Mouse (Mus musculus) liver, embryonic 13.5 days (tissue): ENCODE data around the gene Gsap. TPM values are rescaled to one million over a fixed set of nuclear protein-coding genes. Genes with fewer than 3 reads are reported as not detected.

Experiments used
- ATAC-seq: fragments of 200-750 bp; cut with Nextera tagmentation; 2 replicates; pipeline ENCODE4 v1.8.0; 2017; ENCODE audit warnings: low read depth, mild to moderate bottlenecking, moderate number of reproducible peaks, moderate library complexity
- DNase-seq: peaks from one replicate; pipeline ENCODE4 v3.0.0; 2022
- H3K27ac ChIP-seq: fragments of 300-500 bp; sonication (generic); 2 replicates; pipeline ENCODE4 v1.5.1; 2015; ENCODE audit warnings: moderate library complexity, mild to moderate bottlenecking, inconsistent platforms
- H3K27me3 ChIP-seq: fragments of 300-500 bp; sonication (generic); 2 replicates; pipeline ENCODE4 v1.6.1; 2015; ENCODE audit warnings: mild to moderate bottlenecking, inconsistent platforms
- H3K36me3 ChIP-seq: fragments of 300-500 bp; sonication (generic); 2 replicates; pipeline ENCODE4 v1.6.1; 2015; ENCODE audit warnings: mild to moderate bottlenecking, inconsistent platforms
- H3K4me1 ChIP-seq: fragments of 300-500 bp; sonication (generic); replicated peaks from 2 replicates; pipeline ENCODE4 v1.6.1; 2015; ENCODE audit warnings: inconsistent platforms
- H3K4me2 ChIP-seq: fragments of 300-500 bp; sonication (generic); 2 replicates; pipeline ENCODE4 v1.6.1; 2015; ENCODE audit warnings: inconsistent platforms, mild to moderate bottlenecking, moderate library complexity
- H3K4me3 ChIP-seq: fragments of 300-500 bp; sonication (generic); replicated peaks from 2 replicates; pipeline ENCODE4 v1.5.1; 2015; ENCODE audit warnings: mild to moderate bottlenecking, inconsistent platforms
- H3K9ac ChIP-seq: fragments of 300-500 bp; sonication (generic); 2 replicates; pipeline ENCODE4 v1.6.1; 2015; ENCODE audit warnings: mild to moderate bottlenecking, inconsistent platforms
- H3K9me3 ChIP-seq: fragments of 300-500 bp; sonication (generic); replicated peaks from 2 replicates; pipeline ENCODE4 v1.6.1; 2016; ENCODE audit warnings: inconsistent platforms
- WGBS: fragments of 180-500 bp; shearing (Covaris S2); methylation state at CpG from one replicate; pipeline ENCODE4 v1.1.7; 2015; ENCODE audit not compliant: insufficient replicate concordance; 5-methylcytosine and 5-hydroxymethylcytosine counted together
- polyA plus RNA-seq: library from polyadenylated mRNA; unstranded; fragments of >200 nt; fragmentation: Nextera tagmentation; extraction: Ambion mirVana; gene quantifications from 2 replicates; pipeline ENCODE4 v1.2.1, GENCODE M21; 2015

The Gsap gene
- polyA plus RNA-seq, 1 experiment from 2014 or later: 1.8 TPM

DNA sequence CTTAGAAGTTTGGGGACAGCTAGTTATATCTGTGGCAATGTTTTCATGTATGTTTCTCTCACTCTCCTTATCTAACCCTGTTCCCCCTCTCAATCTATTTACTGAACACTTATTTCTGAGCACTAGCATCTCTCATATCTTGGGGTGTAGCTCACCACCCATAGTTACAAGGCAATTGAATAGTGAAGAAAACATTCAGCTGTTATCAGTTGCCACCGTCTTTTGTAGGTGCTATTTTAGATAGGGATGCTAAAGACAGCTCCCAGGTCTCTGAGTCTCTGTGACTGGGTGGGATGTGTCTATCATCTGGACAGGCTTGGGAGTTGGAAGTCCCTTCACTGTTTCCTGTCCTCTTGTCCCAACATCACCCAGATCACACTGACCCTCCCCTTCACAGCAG lies 25.3 kb upstream of the Gsap start:
- no peak overlapping the region for H3K9ac ChIP-seq

DNA sequence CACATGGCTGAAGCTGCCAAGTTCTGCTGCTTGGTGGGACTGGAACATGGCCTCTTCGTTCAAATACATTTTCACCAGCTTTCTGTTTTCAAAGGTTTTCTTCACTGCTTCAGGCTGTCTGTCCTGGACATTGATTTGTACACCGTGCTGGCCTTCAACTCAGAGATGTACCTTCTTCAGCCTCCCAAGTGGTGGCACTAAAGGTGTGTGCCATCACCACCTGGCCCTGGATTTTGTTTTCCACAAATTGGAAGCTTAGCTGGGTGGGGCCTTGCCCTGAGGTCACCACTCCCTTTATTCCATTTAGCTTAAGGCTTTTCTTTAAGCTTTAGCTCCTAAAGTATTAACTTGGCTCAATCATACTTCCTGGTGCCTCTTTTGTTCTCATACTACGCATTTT lies 22.6 kb upstream of the Gsap start:
- DNase-seq (no peak), ATAC-seq (no peak)
- no peaks in the 10 kb centered on the region for H3K36me3 ChIP-seq
- 67% methylated on average over 3 of the region's 3 CpGs for WGBS
- no peak overlapping the region for H3K27ac ChIP-seq
- no peak overlapping the region for H3K9ac ChIP-seq
- H3K27me3 ChIP-seq: no peaks in the 10 kb centered on the region
- H3K9me3 ChIP-seq: no peaks in the 10 kb centered on the region
- no peak overlapping the region for H3K4me2 ChIP-seq
- H3K4me1 ChIP-seq: peaks cover 19% of the 10 kb centered on the region
- H3K4me3 ChIP-seq: no peak overlapping the region

More for the DNA sequence above, 25.3 kb upstream of the Gsap start:
- DNase-seq (peak; percentile 20), ATAC-seq (peak; percentile 84)
- no peak overlapping the region for H3K4me2 ChIP-seq
- peaks cover 19% of the 10 kb centered on the region for H3K4me1 ChIP-seq
- H3K36me3 ChIP-seq: no peaks in the 10 kb centered on the region
- H3K4me3 ChIP-seq: no peak overlapping the region
- no peaks in the 10 kb centered on the region for H3K9me3 ChIP-seq
- 20% methylated on average over 1 of the region's 1 CpGs for WGBS
- H3K27ac ChIP-seq: no peak overlapping the region
- H3K27me3 ChIP-seq: no peaks in the 10 kb centered on the region

DNA sequence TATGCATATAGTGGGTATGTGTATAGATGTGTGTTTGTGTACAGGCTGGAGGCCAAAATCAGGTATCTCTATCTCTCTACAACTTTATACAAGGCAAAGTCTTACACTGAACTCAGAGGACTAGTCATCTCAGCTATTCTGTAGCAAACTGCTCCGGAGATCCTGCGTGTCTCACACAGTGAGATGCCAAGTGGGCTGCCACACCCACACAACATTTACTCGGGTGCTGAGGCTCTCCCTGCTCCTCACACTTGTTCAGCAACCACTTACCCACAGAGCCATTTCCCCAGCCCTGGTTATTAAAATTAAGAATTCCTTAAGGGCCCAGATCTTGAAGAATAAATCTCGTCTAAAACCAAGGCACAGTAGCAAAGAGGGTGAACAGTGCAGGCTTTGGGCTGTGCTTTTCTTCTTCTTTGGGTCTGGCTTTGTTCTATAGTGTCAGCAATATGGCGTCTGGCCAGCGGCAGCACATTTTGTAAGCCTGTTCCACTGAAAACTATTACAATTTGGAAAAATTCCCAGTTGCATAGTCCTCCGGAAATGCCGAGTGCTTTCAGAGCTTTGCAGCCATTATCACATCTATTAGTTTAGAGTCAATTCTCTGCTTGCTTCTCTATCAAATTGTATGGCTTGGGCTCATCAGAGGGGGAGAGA lies 17.2 kb upstream of the Gsap start:
- DNase-seq: no peak
- Histone ChIP-seq H3K4me2 (no peak overlapping the region), H3K4me3 (no peak overlapping the region), H3K9ac (no peak overlapping the region), H3K4me1 (no peaks in the 10 kb centered on the region), H3K36me3 (no peaks in the 10 kb centered on the region), H3K9me3 (no peaks in the 10 kb centered on the region), H3K27me3 (no peaks in the 10 kb centered on the region), H3K27ac (no peak overlapping the region)
- ATAC-seq: no peak
- WGBS: 69% methylated on average over 8 of the region's 8 CpGs

DNA sequence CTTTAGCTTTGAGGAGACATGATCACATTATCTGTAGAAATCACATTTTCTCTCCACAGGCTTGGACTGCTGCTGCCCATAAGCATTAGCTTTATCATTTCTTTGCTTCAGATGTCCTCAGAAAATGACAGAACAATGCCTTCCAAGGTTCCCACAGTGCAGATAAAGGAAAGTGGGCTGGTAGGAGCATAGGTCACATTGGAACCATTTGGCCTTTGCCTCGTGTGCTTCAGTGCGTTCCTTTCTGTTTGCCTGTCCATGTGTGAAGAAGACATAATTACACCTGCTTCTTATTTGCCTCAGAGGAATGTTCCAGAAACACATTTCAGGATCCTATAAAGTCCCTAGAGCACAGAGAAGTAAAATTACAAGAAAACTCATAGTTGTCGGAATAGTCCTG lies 16.7 kb upstream of the Gsap start:
- no peak overlapping the region for H3K9ac ChIP-seq
- no peak overlapping the region for H3K27ac ChIP-seq
- no peak for DNase-seq
- H3K4me3 ChIP-seq: no peak overlapping the region
- ATAC-seq: no peak
- no peaks in the 10 kb centered on the region for H3K27me3 ChIP-seq
- H3K4me2 ChIP-seq: no peak overlapping the region
- H3K36me3 ChIP-seq: no peaks in the 10 kb centered on the region
- no peaks in the 10 kb centered on the region for H3K9me3 ChIP-seq
- WGBS: 66% methylated on average over 3 of the region's 3 CpGs
- H3K4me1 ChIP-seq: no peaks in the 10 kb centered on the region

DNA sequence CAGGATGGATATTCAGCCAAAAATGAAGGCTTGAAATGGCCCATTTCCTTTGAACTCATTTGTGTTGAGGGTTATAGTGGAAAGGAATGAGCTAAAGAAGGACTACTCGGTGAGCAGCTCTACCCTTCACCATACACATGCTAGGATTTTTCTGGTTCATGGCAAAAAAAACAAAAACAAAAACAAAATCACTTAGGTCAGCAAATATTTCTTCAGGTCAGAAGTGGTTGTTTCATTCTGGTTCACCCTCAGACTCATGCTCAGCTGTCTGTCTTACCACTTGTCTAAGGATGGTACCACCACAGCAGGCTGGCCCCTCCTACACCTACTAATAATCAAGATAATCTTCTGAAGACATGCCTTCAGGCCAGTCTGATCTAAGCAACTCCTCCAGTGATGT lies 16.2 kb upstream of the Gsap start:
- ATAC-seq: no peak
- H3K4me2 ChIP-seq: no peak overlapping the region
- no peak overlapping the region for H3K9ac ChIP-seq
- H3K9me3 ChIP-seq: no peaks in the 10 kb centered on the region
- H3K4me3 ChIP-seq: no peak overlapping the region
- H3K4me1 ChIP-seq: no peaks in the 10 kb centered on the region
- H3K27me3 ChIP-seq: no peaks in the 10 kb centered on the region
- H3K36me3 ChIP-seq: no peaks in the 10 kb centered on the region
- no peak overlapping the region for H3K27ac ChIP-seq
- DNase-seq: no peak
- WGBS: 54% methylated on average over 1 of the region's 1 CpGs

DNA sequence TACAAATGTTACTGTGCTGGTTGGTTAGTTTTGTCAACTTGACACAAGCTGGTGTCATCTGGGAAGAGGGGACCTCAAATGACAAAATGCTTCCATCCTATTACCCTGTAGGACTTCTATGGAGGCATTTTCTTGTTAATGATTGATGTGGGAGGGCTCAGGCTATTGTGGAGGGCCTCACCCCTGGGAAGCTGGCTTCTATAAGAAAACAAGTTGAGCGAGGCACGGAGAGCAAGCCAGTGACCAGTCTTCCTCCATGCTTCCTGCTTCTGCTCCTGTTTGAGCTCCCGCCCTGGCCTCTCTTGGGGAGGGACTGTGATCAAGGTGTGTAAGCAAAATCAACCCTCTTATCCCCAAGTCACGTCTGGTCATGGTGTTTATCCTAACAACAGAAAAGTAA lies 15.6 kb upstream of the Gsap start:
- Histone ChIP-seq H3K4me3 (no peak overlapping the region), H3K27me3 (no peaks in the 10 kb centered on the region), H3K4me1 (peaks cover 3% of the 10 kb centered on the region; the same call in 1 of the 2 replicates), H3K4me2 (no peak overlapping the region), H3K9me3 (no peaks in the 10 kb centered on the region), H3K27ac (no peak overlapping the region), H3K9ac (no peak overlapping the region), H3K36me3 (no peaks in the 10 kb centered on the region)
- 42% methylated on average over 4 of the region's 4 CpGs for WGBS
- DNase-seq: no peak
- ATAC-seq: no peak

DNA sequence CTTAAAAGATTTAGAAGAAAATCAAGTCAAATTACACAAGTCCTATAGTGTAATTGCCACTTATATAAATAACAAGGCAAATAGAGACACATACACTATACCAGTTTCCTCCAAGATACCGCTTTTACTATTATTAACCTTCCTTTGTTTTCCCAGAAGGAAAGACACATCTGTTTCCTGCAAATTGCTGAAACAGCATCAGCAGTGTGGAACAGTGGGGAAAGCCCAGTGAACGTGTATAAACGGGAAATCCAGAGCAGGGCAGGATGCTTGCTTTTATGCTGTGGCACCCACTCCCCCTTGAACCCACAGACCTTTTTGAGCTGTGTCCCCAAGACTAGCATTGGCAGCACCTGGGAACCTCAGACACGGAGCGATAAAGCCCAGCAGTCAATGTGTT lies 15.2 kb upstream of the Gsap start:
- DNase-seq (no peak), ATAC-seq (no peak)
- Histone ChIP-seq H3K4me3 (no peak overlapping the region), H3K27ac (no peak overlapping the region), H3K9me3 (no peaks in the 10 kb centered on the region), H3K4me1 (peaks cover 5% of the 10 kb centered on the region; the same call in 1 of the 2 replicates), H3K27me3 (no peaks in the 10 kb centered on the region), H3K36me3 (no peaks in the 10 kb centered on the region), H3K4me2 (no peak overlapping the region), H3K9ac (no peak overlapping the region)
- WGBS: 48% methylated on average over 5 of the region's 5 CpGs

DNA sequence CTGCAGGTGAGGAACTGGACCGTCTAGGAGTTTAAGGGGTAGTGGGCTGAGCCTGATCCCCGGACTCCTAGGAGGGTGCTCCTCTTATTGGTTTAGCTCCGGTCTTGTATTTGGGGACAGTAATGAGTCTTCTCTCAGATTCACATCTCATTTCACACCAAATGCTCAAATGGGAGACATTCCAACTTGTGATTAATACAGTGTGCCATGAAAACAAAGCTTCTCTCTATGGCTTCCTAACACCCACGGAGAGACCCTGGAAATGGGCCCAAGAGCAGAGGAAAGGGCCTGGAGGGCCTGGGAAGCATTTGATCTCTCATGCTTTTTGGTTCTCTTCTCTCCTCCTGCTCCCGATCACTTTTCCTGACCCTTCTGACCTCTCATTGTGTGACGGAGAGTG lies 14.7 kb upstream of the Gsap start:
- Histone ChIP-seq H3K4me2 (no peak overlapping the region), H3K27ac (no peak overlapping the region), H3K27me3 (no peaks in the 10 kb centered on the region), H3K9ac (no peak overlapping the region), H3K4me3 (no peak overlapping the region), H3K4me1 (peaks cover 5% of the 10 kb centered on the region; the same call in 1 of the 2 replicates), H3K9me3 (no peaks in the 10 kb centered on the region), H3K36me3 (no peaks in the 10 kb centered on the region)
- ATAC-seq: no peak
- no peak for DNase-seq
- WGBS: 56% methylated on average over 6 of the region's 6 CpGs

DNA sequence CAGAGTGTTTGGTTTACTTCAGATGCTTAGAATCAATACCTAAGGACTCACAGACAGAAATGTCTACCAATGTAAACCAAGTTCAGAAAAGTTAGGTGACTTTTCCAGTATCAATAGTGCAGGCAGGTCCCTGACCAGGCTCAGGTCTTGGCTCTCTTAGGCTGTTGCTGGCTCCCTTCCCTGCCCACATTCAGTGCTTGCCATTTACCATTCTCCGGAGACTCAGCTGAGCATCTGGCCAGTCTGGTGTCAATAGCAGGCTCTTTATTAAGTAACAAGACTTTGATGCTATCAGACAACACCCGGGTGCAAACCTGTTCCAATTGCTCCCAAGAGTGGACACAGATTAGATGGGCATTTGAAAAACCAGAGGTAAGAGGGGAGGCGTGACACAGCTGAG lies 13.7 kb upstream of the Gsap start:
- DNase-seq (no peak), ATAC-seq (no peak)
- Histone ChIP-seq H3K27me3 (no peaks in the 10 kb centered on the region), H3K4me2 (no peak overlapping the region), H3K4me1 (peaks cover 5% of the 10 kb centered on the region; the same call in 1 of the 2 replicates), H3K4me3 (no peak overlapping the region), H3K9me3 (no peaks in the 10 kb centered on the region), H3K9ac (no peak overlapping the region), H3K27ac (no peak overlapping the region), H3K36me3 (no peaks in the 10 kb centered on the region)
- WGBS: 69% methylated on average over 3 of the region's 3 CpGs

DNA sequence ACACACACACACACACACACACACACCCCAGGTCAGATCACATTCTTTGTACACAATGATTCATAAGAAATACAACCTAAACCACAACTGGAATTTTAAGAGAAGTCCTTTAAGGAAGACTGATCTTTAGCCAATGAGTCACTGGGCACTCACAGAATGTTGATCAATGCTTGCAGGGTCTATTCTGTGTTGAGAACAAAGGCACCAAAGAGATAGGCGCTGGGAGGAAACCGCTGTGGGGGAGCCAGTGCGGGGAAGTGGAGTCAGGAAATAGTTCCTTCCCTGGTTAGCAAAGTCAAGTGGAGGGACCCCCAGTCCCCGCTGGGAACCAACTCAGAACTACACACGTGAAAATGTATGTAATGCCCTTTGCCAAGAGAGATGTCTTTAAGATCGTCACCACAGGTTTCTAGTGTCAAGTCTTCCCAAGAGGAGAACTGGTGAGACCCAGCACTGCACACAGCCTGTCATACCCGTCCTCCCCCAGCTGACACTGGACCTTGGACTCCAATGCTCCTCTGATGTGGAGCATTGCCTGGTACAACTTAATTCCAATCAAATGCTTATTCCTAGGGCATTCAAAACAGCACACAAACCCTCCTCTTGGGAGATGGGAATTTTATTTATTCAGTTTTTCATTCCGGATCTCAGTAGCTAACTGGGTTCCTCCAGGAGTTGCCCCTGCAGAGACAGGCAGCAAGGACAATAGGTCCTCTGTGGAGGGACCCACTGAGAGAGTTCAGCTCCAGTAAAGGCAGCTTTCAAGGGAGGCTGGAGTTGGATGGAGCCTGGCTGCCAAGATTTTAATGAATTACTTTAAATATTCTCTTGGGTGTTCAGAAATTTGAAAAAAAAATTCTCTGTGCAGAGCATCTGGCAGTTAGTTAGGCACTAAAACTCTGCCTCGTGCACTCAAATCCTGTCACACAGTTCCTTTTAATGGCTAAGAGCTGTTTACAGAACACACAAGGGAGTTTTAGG lies 10.6 kb upstream of the Gsap start:
- Histone ChIP-seq H3K4me2 (no peak overlapping the region), H3K36me3 (no peaks in the 10 kb centered on the region), H3K27ac (no peak overlapping the region), H3K27me3 (no peaks in the 10 kb centered on the region), H3K9me3 (no peaks in the 10 kb centered on the region; the same call in 1 of the 2 replicates), H3K4me3 (no peak overlapping the region), H3K4me1 (peaks cover 5% of the 10 kb centered on the region; the same call in 1 of the 2 replicates), H3K9ac (no peak overlapping the region)
- no peak for ATAC-seq
- DNase-seq: no peak
- WGBS: 15% methylated on average over 9 of the region's 9 CpGs

DNA sequence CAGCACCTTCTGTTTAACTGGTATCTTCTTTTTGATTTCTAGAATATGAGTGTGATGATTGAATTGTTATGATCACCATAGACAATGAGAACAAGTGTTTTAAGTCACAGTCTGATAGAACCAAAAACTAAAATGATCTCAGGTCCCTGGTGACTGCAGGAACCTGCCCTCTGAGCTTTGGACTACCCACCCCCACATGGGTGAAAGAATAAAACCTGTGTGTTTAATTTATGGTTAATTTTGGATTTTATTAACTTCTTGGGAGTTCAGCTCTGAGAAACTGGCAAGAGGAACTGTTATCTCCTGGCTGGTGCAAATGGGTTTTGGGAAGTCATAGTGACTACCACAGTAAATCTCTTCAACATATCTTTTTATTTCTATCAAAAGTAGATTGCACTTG lies 6.6 kb upstream of the Gsap start:
- Histone ChIP-seq H3K4me3 (no peak overlapping the region), H3K27ac (no peak overlapping the region), H3K27me3 (no peaks in the 10 kb centered on the region), H3K36me3 (no peaks in the 10 kb centered on the region), H3K4me1 (peaks cover 5% of the 10 kb centered on the region; the same call in 1 of the 2 replicates), H3K4me2 (no peak overlapping the region), H3K9me3 (no peaks in the 10 kb centered on the region; the same call in 1 of the 2 replicates), H3K9ac (no peak overlapping the region)
- DNase-seq: no peak
- ATAC-seq: no peak
